Mouse (Mus musculus) limb, embryonic 10.5 days (tissue): ENCODE results near the gene Phf5a. TPM values are rescaled to one million over a fixed set of nuclear protein-coding genes. Genes with fewer than 3 reads are reported as not detected.

Experiments
- DNase-seq: peaks from one replicate; pipeline ENCODE4 v3.0.0-alpha.2; 2017; ENCODE audit warnings: low spot score
- H3K27ac ChIP-seq: fragments of 300-500 bp; sonication (generic); 2 replicates; pipeline ENCODE4 v1.5.1; 2016; ENCODE audit warnings: mild to moderate bottlenecking
- H3K27me3 ChIP-seq: fragments of 300-500 bp; sonication (generic); 2 replicates; pipeline ENCODE4 v1.6.1; 2016; ENCODE audit warnings: low read depth, mild to moderate bottlenecking; ENCODE audit not compliant: poor library complexity, severe bottlenecking
- H3K36me3 ChIP-seq: fragments of 300-500 bp; sonication (generic); 2 replicates; pipeline ENCODE4 v1.6.1; 2016; ENCODE audit warnings: mild to moderate bottlenecking, moderate library complexity
- H3K4me1 ChIP-seq: fragments of 300-500 bp; sonication (generic); 2 replicates; pipeline ENCODE4 v1.6.1; 2016
- H3K4me3 ChIP-seq: fragments of 300-500 bp; sonication (generic); 2 replicates; pipeline ENCODE4 v1.5.1; 2016; ENCODE audit warnings: mild to moderate bottlenecking, moderate library complexity
- H3K9me3 ChIP-seq: fragments of 300-500 bp; sonication (generic); replicated peaks from 2 replicates; pipeline ENCODE4 v1.6.1; 2016; ENCODE audit warnings: mild to moderate bottlenecking
- WGBS: fragments of 180-500 bp; shearing (Covaris S2); methylation state at CpG from one replicate; pipeline ENCODE4 v1.1.7; 2016; 5-methylcytosine and 5-hydroxymethylcytosine counted together
- polyA plus RNA-seq: library from polyadenylated mRNA; unstranded; fragments of >200 nt; fragmentation: Nextera tagmentation; extraction: Ambion mirVana; gene quantifications from 2 replicates; pipeline ENCODE4 v1.2.1, GENCODE M21; 2016

Gene Phf5a
- polyA plus RNA-seq, 1 experiment from 2014 or later, result 256 TPM

GRCm38 (mm10) chr15:81851375-81851774 is 20.3 kb downstream of the Phf5a start:
- no peak overlapping the region for H3K4me3 ChIP-seq
- H3K4me1 ChIP-seq, result peaks cover 19% of the 10 kb centered on the region
- H3K9me3 ChIP-seq, result no peaks in the 10 kb centered on the region
- H3K27me3 ChIP-seq, result no peaks in the 10 kb centered on the region
- no peak overlapping the region for H3K27ac ChIP-seq
- 97% methylated on average over 15 of the region's 15 CpGs for WGBS
- no peak for DNase-seq
- H3K36me3 ChIP-seq, result peaks cover 85% of the 10 kb centered on the region

DNA sequence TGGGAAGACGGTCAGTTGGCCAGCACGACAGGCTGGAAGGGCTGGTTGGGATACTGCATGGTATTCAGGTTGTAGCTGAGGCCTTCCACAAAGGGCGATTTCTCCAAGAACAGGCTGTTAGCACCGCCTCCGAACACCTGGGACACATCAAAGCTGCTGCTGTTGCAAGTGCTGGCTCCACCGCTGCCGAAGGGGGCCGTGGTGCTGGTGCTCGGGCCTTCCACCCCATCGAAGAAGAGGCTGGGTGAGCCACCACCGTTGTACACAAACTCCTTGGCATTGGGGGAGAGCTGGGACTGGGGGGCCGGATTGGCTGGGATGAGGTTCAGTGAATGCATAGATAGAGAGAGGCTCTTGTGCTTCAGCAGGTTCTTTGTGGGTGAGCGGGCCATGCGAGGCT is 21.0 kb downstream of the Phf5a start:
- H3K4me3 ChIP-seq, result no peak overlapping the region
- peaks cover 85% of the 10 kb centered on the region for H3K36me3 ChIP-seq
- H3K9me3 ChIP-seq, result no peaks in the 10 kb centered on the region
- H3K4me1 ChIP-seq, result peaks cover 14% of the 10 kb centered on the region
- DNase-seq, result no peak
- WGBS, result 87% methylated on average over 14 of the region's 14 CpGs
- H3K27ac ChIP-seq, result no peak overlapping the region
- no peaks in the 10 kb centered on the region for H3K27me3 ChIP-seq

- no peak for DNase-seq
- peaks cover 73% of the 10 kb centered on the region for H3K36me3 ChIP-seq
- H3K9me3 ChIP-seq, result no peaks in the 10 kb centered on the region
- 87% methylated on average over 9 of the region's 9 CpGs for WGBS
- no peaks in the 10 kb centered on the region for H3K27me3 ChIP-seq
- H3K4me1 ChIP-seq, result peaks cover 7% of the 10 kb centered on the region
- H3K27ac ChIP-seq, result no peak overlapping the region
- no peak overlapping the region for H3K4me3 ChIP-seq
Observed at GRCm38 (mm10) chr15:81849104-81849503, 22.6 kb downstream of the Phf5a start.

- Histone ChIP-seq H3K36me3 (peaks cover 65% of the 10 kb centered on the region), H3K4me1 (peaks cover 7% of the 10 kb centered on the region), H3K27ac (no peak overlapping the region), H3K27me3 (no peaks in the 10 kb centered on the region), H3K4me3 (no peak overlapping the region), H3K9me3 (no peaks in the 10 kb centered on the region)
- WGBS, result 55% methylated on average over 7 of the region's 7 CpGs
- no peak for DNase-seq
Observed at GRCm38 (mm10) chr15:81848301-81848700, 23.4 kb downstream of the Phf5a start.

GRCm38 (mm10) chr15:81847861-81848260 is 23.9 kb downstream of the Phf5a start:
- Histone ChIP-seq H3K9me3 (no peaks in the 10 kb centered on the region), H3K4me1 (peaks cover 7% of the 10 kb centered on the region), H3K36me3 (peaks cover 62% of the 10 kb centered on the region), H3K27me3 (no peaks in the 10 kb centered on the region), H3K27ac (no peak overlapping the region), H3K4me3 (no peak overlapping the region)
- no peak for DNase-seq
- 94% methylated on average over 5 of the region's 5 CpGs for WGBS

GRCm38 (mm10) chr15:81847161-81847560 is 24.6 kb downstream of the Phf5a start:
- Histone ChIP-seq H3K4me1 (peaks cover 7% of the 10 kb centered on the region), H3K36me3 (peaks cover 55% of the 10 kb centered on the region), H3K27me3 (no peaks in the 10 kb centered on the region), H3K27ac (no peak overlapping the region), H3K4me3 (no peak overlapping the region), H3K9me3 (no peaks in the 10 kb centered on the region)
- 93% methylated on average over 4 of the region's 4 CpGs for WGBS
- DNase-seq, result no peak

- no peak overlapping the region; the same call in 1 of the 2 replicates for H3K27ac ChIP-seq
- WGBS, result 89% methylated on average over 9 of the region's 9 CpGs
- DNase-seq, result no peak
- H3K4me3 ChIP-seq, result no peak overlapping the region
- H3K9me3 ChIP-seq, result no peaks in the 10 kb centered on the region
- H3K36me3 ChIP-seq, result peaks cover 50% of the 10 kb centered on the region
- no peaks in the 10 kb centered on the region for H3K27me3 ChIP-seq
- peaks cover 7% of the 10 kb centered on the region for H3K4me1 ChIP-seq
Observed at GRCm38 (mm10) chr15:81846755-81847154, 25.0 kb downstream of the Phf5a start.

GRCm38 (mm10) chr15:81845724-81846123 is 26.0 kb downstream of the Phf5a start:
- H3K36me3 ChIP-seq, result peaks cover 40% of the 10 kb centered on the region
- no peaks in the 10 kb centered on the region for H3K27me3 ChIP-seq
- no peak overlapping the region for H3K4me3 ChIP-seq
- WGBS, result 46% methylated on average over 4 of the region's 4 CpGs
- H3K4me1 ChIP-seq, result peaks cover 4% of the 10 kb centered on the region
- no peaks in the 10 kb centered on the region for H3K9me3 ChIP-seq
- no peak for DNase-seq
- no peak overlapping the region for H3K27ac ChIP-seq

GRCm38 (mm10) chr15:81845033-81845625 is 26.6 kb downstream of the Phf5a start:
- WGBS, result 84% methylated on average over 5 of the region's 5 CpGs
- Histone ChIP-seq H3K4me3 (no peak overlapping the region), H3K36me3 (peaks cover 34% of the 10 kb centered on the region), H3K9me3 (no peaks in the 10 kb centered on the region), H3K4me1 (no peaks in the 10 kb centered on the region), H3K27me3 (no peaks in the 10 kb centered on the region), H3K27ac (no peak overlapping the region)
- no peak for DNase-seq

DNA sequence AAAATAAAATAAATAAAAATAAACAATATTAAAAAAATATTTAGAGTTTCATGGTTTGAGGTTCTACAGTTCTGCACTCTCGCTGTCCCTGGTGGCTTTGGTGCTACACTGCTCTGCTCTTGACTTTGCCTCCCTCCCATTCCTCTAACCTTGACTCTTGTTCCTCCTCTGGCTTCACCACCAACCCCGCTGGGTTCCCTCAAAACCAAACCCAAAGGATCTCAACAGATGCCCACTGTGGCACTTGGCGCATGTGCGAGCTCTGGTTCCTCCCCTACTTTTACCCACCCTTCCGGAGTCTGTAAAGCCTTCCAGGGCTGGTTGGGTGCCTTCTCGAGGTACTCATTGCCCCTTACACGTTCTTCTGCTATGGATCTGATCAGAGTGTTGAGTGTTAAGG is 29.4 kb downstream of the Phf5a start:
- no peak overlapping the region for H3K4me3 ChIP-seq
- H3K27ac ChIP-seq, result no peak overlapping the region
- H3K9me3 ChIP-seq, result no peaks in the 10 kb centered on the region
- peaks cover 8% of the 10 kb centered on the region for H3K36me3 ChIP-seq
- peaks cover 5% of the 10 kb centered on the region; the same call in 1 of the 2 replicates for H3K27me3 ChIP-seq
- DNase-seq, result no peak
- 87% methylated on average over 7 of the region's 7 CpGs for WGBS
- peaks cover 3% of the 10 kb centered on the region for H3K4me1 ChIP-seq

DNA sequence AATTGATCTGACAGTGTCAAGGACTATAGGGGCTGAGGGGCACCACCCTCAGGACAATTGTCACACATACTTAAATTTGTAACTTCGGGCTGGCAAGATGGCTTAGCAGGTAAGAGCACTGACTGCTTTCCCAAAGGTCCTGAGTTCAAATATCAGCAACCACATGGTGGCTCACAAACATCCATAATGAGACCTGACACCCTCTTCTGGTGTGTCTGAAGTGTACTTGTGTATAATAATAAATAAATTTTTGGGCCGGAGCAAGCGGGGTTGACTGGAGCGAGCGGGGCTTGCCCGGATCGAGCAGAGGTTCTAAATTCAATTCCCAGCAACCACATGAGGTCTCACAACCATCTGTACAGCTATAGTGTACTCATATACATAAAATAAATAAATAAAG is 31.4 kb downstream of the Phf5a start:
- Histone ChIP-seq H3K27ac (no peak overlapping the region), H3K9me3 (no peaks in the 10 kb centered on the region), H3K4me3 (no peak overlapping the region), H3K4me1 (peaks cover 23% of the 10 kb centered on the region), H3K27me3 (peaks cover 25% of the 10 kb centered on the region), H3K36me3 (0 out of 2 replicates have a peak, but pooled peaks cover 2% of the 10 kb centered on the region)
- WGBS, result 92% methylated on average over 7 of the region's 7 CpGs
- DNase-seq, result no peak

- peaks cover 29% of the 10 kb centered on the region for H3K4me1 ChIP-seq
- H3K4me3 ChIP-seq, result no peak overlapping the region
- H3K27ac ChIP-seq, result no peak overlapping the region
- no peaks in the 10 kb centered on the region for H3K9me3 ChIP-seq
- no peak for DNase-seq
- peaks cover 32% of the 10 kb centered on the region for H3K27me3 ChIP-seq
- 0 out of 2 replicates have a peak, but pooled peaks cover 2% of the 10 kb centered on the region for H3K36me3 ChIP-seq
- WGBS, result 73% methylated on average over 5 of the region's 5 CpGs
Observed at GRCm38 (mm10) chr15:81839634-81840033, 32.1 kb downstream of the Phf5a start.

DNA sequence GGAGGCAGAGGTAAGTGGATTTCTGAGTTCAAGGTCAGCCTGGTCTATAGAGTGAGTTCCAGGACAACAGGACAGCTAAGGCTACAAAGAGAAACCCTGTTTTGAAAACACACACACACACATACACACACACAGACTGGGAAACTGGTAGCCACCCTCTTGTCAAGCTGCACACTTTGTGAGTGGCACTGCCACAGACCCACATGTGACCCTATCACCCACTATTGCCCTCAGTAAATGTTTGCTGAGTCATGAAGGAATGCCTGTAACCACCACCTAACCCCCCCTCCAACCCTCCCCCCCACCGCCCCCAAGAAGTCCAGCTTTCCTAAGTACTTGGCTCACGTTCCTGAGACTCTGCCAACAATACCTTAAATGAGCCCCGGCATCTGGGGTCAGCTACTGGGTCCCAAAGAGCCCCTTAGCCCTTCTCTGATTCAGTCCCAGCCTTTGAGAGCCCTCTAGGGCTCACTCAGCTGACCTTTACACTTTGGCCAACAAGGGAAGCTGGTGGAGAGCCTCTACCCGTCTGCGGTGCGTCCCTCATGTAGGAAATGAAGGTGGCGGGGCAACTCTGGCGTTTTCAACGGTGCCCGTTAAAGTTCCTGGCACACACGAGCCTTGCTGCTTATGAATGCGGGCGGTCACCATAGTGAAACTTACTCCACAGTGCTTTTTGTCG is 33.0 kb downstream of the Phf5a start:
- Histone ChIP-seq H3K9me3 (no peaks in the 10 kb centered on the region), H3K4me1 (peaks cover 35% of the 10 kb centered on the region), H3K36me3 (0 out of 2 replicates have a peak, but pooled peaks cover 2% of the 10 kb centered on the region), H3K4me3 (no peak overlapping the region), H3K27ac (no peak overlapping the region), H3K27me3 (peaks cover 41% of the 10 kb centered on the region)
- WGBS, result 81% methylated on average over 14 of the region's 14 CpGs
- no peak for DNase-seq
